Mouse (Mus musculus) stomach, postnatal 0 days (tissue): ENCODE results near the gene Card9.

Source experiments
- CTCF ChIP-seq: IDR thresholded peaks from 2 replicates; pipeline ENCODE4 v1.5.1; 2016; ENCODE audit warnings: antibody characterized with exemption, low read depth, mild to moderate bottlenecking, moderate library complexity
- EP300 ChIP-seq: optimal IDR thresholded peaks from 2 replicates; pipeline ENCODE3; 2016; ENCODE audit warnings: antibody characterized with exemption

GRCm38 (mm10) chr2:26305555-26305954 is 55.2 kb downstream of the Card9 start:
- TF ChIP-seq CTCF (no peak), EP300 (no peak)
